Mouse (Mus musculus): Measurements from ENCODE around the gene Erlin1. TPM values are rescaled to one million over a fixed set of nuclear protein-coding genes. Genes with fewer than 3 reads are reported as not detected.

Gene Erlin1
- polyA plus RNA-seq, 1 experiment from 2014 or later: 14.0 TPM

- no peak for DNase-seq (ENCODE audit: low spot score)
These were observed 69.5 kb downstream of the Erlin1 start for GRCm38 (mm10) chr19:44000061-44000460.

GRCm38 (mm10) chr19:43998802-43999527 lies 70.6 kb downstream of the Erlin1 start:
- DNase-seq (ENCODE audit: low spot score): no peak

- DNase-seq (ENCODE audit: low spot score): no peak
These were observed 71.5 kb downstream of the Erlin1 start for GRCm38 (mm10) chr19:43998101-43998500.

- DNase-seq (ENCODE audit: low spot score): no peak
These were observed 74.2 kb downstream of the Erlin1 start for GRCm38 (mm10) chr19:43995427-43995826.

- DNase-seq (ENCODE audit: low spot score): no peak
These were observed 77.1 kb downstream of the Erlin1 start for GRCm38 (mm10) chr19:43992464-43992863.

- DNase-seq (ENCODE audit: low spot score): no peak
These were observed 79.2 kb downstream of the Erlin1 start for GRCm38 (mm10) chr19:43990362-43990761.

GRCm38 (mm10) chr19:43986069-43986794 lies 83.4 kb downstream of the Erlin1 start, which contains the start of gene Cpn1:
Cpn1 (minus strand) TSS chr19:43986556.
- DNase-seq (ENCODE audit: low spot score): no peak

Other genes starting within 250 kb of the Erlin1 start
- 6.2 and 7.0 TPM in 2 replicates for gene Dnmbp, start 129.6 kb downstream of the Erlin1 start, polyA plus RNA-seq (2015; fragmentation: Nextera tagmentation; extraction: Ambion mirVana)
- gene Cpn1, start 83.2 kb downstream of the Erlin1 start, polyA plus RNA-seq (2015; fragmentation: Nextera tagmentation; extraction: Ambion mirVana): 0.23 and 0.39 TPM in 2 replicates
- gene Cyp2c23, start 40.6 kb downstream of the Erlin1 start, polyA plus RNA-seq (2015; fragmentation: Nextera tagmentation; extraction: Ambion mirVana): 0.07 TPM in 1 of 2 replicates, not detected in the other
- 35.4 and 42.2 TPM in 2 replicates for gene Chuk, start 37.7 kb upstream of the Erlin1 start, polyA plus RNA-seq (2015; fragmentation: Nextera tagmentation; extraction: Ambion mirVana)
- 37.6 and 38.8 TPM in 2 replicates for gene Cwf19l1, start 66.1 kb upstream of the Erlin1 start, polyA plus RNA-seq (2015; fragmentation: Nextera tagmentation; extraction: Ambion mirVana)
- 121 and 128 TPM in 2 replicates for gene Bloc1s2, start 76.7 kb upstream of the Erlin1 start, polyA plus RNA-seq (2015; fragmentation: Nextera tagmentation; extraction: Ambion mirVana)
- gene Pkd2l1, start 122.7 kb upstream of the Erlin1 start, polyA plus RNA-seq (2015; fragmentation: Nextera tagmentation; extraction: Ambion mirVana): 0.10 and 0.16 TPM in 2 replicates
- 0.15 and 0.29 TPM in 2 replicates for gene Scd3, start 133.5 kb upstream of the Erlin1 start, polyA plus RNA-seq (2015; fragmentation: Nextera tagmentation; extraction: Ambion mirVana)
- 68.8 and 69.7 TPM in 2 replicates for gene Scd2, start 223.9 kb upstream of the Erlin1 start, polyA plus RNA-seq (2015; fragmentation: Nextera tagmentation; extraction: Ambion mirVana)

Data from thymus, postnatal 0 days (tissue).